Mouse (Mus musculus) right cerebral cortex, postnatal 4 days (tissue): Measurements from ENCODE around the gene Ethe1.

ENCODE experiments used
- DNase-seq: peaks from one replicate; pipeline ENCODE4 v3.0.0-alpha.2; 2022

The Ethe1 gene

GRCm38 (mm10) chr7:24587330-24588105 is at the start of gene Ethe1, which contains the start of gene Zfp575:
Gene Ethe1, plus strand, starts transcription at chr7:24587543.
Gene Zfp575, minus strand, starts transcription at chr7:24587641.
- peak; percentile 89 for DNase-seq

GRCm38 (mm10) chr7:24537591-24537990 is 49.8 kb upstream of the Ethe1 start:
- DNase-seq = no peak

GRCm38 (mm10) chr7:24538154-24538553 is 49.2 kb upstream of the Ethe1 start:
- peak; percentile 36 for DNase-seq

GRCm38 (mm10) chr7:24538701-24539100 is 48.6 kb upstream of the Ethe1 start:
- no peak for DNase-seq

DNA sequence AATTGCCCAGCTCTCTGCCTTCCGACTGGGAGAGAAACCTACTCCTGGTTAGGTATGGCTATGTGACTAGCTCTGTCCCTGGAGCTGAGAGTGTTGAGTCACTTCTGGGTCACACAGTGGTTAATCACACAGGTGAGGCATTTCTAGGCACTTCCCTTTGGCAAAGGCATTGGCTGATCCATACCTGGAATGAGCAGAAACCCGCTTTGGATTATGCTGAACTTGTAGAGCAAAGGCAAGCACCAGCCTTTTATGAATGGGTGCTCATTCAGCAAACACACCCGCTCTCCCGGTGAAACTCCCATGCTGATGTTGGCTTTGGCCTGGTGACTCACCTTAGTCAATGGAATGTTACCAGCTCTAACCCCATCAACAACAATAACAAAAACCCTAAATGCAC is 47.7 kb upstream of the Ethe1 start:
- DNase-seq = no peak

DNA sequence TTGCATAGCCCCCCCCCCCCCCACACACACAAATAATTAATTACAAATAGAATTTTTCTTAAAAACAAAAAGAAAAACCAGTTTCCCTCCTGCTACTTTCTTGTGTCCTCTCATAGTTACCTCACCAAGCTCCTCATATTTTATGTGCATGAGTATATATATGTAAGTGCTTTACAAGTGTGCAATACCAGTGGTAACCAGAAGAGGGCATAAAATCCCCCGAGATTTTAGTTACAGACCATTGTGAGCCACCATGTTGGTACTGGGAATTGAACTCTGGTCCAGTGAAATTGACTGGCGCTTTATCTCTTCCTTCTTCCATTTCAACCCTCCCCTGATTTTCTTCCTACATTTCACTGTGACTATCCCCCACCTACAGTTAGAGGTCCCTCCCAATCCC is 42.8 kb upstream of the Ethe1 start:
- DNase-seq = no peak

- no peak for DNase-seq
These were observed 41.2 kb upstream of the Ethe1 start, which contains the start of the genes Pinlyp and Xrcc1 for GRCm38 (mm10) chr7:24546068-24546614. Gene Pinlyp, minus strand, starts transcription at chr7:24546118. Gene Xrcc1, plus strand, starts transcription at chr7:24546289.

DNA sequence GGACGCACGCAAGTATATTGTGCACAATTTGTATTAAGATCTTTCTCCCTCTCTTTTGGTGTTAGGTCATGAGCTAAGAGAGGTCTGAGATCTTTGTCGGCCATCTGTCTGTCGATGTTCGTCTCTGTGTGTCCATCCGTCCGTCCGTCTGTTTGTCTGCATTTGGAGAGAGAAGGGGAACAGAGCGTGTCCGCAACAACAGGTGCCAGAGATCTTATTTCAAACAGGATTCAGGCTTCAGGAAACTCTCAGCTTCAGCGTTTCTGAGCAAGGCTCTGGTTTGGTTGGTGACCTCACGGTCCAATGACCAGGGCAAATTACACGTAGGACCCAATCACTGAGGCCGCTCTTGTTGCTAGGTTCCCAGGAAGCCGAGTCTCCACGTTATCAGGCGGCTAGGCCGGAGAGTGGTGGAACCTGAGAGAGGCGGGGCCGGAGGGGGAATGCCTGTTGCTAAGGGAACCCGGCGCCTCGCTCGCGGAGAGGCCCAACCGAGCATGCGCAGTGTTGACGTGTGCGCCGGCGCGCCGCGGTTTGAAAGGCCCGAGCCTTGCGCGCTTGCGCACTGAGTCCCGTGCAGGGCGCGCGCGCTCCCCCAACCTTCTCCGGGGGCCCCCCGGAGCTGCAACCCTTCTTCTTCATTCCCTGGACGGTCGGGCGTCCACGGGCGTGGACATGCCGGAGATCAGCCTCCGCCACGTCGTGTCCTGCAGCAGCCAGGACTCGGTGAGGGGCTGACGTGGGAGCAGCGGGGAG is 40.5 kb upstream of the Ethe1 start:
- peak; percentile 99 for DNase-seq

DNA sequence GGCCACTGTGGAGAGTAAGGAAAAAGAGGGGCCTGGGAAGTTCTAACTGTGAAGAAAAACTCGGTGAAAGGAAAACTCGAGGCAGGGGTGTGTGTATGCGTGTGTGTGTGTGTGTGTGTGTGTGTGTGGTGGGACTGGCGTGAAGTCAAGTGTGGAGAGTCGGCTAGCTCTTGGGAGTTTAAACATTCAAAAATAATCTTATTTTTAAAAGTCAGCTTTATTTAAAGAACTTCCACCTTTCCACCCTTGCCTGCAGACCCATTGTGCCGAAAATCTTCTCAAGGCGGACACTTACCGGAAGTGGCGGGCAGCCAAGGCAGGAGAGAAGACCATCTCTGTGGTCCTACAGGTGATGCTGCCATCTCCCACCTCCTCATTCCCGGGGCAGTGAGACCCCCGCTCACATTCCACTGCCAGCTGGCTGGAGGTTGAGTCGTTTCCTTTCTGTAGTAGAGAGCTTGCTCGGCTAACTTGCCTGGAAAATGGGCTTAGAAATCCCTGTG is 39.8 kb upstream of the Ethe1 start:
- DNase-seq = no peak

- no peak for DNase-seq
These were observed 35.2 kb upstream of the Ethe1 start for GRCm38 (mm10) chr7:24551985-24552759.

DNA sequence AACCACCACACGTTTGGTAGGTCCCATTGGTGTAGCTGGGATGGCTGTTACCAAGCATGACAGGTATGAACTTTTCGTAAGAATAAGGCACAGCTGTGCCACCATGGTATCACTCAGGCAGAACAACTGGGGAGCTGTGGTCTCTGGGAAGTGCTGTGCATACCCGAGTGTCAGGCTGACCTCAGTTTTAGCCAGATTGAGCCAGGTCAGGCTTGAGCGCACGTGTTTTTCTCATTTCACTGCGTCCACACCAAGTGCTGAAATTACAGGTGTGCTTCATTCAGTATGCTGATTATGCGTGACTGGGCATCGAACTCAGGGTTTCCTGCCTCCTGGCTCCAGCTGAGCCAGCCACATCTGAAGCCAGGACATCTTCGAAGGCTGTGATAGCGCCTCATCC is 31.6 kb upstream of the Ethe1 start:
- no peak for DNase-seq

DNA sequence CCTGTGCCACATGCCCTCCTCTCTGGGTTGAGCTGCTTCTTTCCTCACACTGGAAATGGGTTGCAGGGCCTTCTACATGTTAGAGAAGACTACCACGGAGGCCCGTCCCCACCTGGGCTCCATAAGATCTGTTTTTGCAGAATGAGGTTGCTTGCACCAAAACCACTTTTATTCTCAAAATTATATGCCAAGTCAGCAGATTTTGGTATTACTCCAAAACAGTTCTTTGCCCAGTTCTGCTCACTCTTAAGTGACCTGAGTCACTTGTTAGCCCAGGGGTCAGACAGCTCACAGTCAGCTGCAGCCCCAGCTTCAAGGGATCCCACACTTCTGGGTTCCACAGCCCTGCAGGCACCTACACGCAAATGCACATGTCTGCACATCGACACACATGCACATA is 25.9 kb upstream of the Ethe1 start:
- DNase-seq = no peak

DNA sequence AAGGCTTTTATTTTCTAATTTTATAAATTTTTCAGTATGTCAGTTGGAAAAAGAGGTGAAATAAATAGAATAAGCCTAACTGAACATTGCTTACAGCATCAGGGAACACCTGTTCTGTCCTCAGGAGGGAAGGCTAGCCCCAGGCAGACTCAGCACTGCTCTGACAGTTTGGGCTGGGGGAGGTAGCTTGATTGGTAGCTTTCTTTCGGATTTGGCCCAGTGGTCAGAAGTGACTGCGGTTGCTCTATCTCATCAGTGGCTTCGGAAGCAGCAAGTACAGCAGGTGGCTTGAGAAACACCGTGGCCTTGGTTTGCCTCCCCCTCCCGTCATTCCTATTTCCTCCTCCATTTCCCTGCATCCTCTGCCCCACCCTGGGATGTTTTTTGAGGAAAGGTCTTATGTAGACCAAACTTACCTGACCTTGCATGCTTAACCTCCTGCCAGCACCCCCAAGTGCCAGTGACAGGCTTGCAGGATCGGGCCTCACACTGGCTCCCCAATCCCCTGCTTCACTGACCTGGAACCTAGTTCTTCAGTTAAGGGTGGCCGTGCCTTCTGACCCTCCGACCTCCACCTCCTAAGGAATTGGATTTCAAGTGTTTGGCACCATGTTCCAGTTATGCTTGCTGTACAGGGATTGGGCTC is 24.0 kb upstream of the Ethe1 start:
- DNase-seq = no peak

DNA sequence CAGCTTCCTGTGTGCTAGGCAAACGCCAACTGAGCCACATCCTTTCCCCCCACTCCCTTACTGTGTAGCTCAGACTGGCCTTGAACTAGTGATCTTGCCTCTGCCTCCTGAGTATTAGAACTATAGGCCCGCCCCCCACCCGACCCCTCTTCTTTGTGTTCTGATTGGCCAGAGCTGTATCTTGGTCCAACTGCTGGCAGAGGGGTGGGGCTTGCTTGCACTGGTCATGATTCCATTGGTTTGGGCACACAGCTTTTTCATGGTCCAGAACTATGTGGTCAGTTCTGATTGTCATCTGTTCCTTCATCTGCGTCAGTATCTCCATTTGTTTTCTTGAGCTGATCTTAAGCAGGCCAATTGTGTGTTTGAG is 23.5 kb upstream of the Ethe1 start:
- DNase-seq = no peak

- DNase-seq = peak; percentile 71
These were observed 22.6 kb upstream of the Ethe1 start for GRCm38 (mm10) chr7:24564607-24565265.

DNA sequence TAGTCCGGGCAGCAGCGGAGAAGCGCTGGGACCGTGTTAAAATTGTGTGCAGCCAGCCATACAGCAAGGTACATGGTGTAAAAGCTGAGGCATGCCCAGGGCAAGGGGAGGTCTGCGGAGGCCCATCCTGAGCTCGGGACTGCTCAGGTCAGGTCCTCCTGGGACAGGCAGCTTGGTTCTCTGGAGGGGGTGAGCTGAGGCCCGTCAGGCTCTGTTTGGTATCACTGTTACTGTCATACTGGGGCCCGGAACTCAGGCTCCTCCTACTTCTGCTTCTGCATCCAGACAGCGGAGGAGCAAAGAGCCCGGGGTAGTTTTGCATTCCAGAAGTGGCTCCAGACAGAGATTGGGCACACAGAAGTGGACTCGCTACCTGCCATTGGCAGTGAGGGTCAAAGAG is 21.7 kb upstream of the Ethe1 start:
- DNase-seq = no peak

- DNase-seq = no peak
These were observed 21.1 kb upstream of the Ethe1 start for GRCm38 (mm10) chr7:24566206-24566605.

DNA sequence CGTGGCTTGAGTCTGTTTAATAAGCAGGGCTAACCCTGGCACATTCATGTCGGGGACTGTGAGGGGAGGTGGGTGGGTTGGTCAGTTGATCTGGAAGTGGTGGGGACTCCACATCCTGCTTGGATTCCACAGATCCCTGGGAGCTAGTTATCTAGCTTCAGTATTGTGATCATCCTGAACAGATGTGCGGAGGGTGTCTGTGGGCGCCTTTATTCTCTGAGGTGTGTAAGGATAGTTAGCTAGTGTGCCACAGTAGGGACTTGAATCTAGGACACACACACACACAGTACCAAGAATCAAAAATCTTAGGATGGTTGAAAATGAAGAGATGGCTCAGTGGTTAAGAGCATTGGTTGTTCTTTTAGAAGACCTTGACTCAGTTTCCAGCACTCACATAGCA is 18.8 kb upstream of the Ethe1 start:
- DNase-seq = no peak

DNA sequence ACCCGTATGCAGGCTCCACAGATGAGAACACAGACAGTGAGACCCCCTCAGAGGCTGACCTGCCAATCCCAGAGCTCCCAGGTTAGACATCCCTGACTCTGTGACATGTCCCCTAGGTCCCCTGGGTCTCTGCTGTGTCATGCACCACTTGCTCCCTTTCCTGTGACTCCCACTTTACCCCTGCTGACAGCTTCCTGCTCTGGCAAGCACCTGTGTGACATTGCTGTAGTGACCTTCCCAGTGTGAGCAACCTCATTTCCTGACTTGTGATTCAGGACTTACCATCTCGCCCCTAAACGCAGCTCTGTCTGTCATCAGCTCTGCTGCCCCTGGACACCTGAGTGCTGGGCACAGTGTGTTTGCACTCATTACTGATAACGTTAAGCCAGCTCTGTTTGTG is 16.3 kb upstream of the Ethe1 start:
- no peak for DNase-seq

DNA sequence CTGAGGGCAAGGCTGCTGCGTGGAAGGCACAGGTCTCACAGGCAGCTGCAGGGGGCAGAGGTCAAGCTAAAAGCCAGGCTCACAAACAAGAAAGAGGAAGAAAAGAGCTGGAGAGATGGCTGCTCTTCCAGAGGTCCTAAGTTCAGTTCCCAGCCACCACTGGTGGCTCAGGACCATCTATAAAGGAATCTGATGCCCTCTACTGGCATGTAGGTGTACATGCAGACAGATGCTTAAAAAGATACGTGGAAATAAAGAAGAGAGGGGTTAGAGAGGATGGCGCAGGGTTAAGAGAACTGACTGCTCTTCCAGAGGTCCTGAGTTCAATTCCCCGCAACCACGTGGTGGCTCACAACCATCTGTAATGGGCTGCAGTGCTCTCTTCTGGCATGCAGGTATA is 14.9 kb upstream of the Ethe1 start:
- no peak for DNase-seq

DNA sequence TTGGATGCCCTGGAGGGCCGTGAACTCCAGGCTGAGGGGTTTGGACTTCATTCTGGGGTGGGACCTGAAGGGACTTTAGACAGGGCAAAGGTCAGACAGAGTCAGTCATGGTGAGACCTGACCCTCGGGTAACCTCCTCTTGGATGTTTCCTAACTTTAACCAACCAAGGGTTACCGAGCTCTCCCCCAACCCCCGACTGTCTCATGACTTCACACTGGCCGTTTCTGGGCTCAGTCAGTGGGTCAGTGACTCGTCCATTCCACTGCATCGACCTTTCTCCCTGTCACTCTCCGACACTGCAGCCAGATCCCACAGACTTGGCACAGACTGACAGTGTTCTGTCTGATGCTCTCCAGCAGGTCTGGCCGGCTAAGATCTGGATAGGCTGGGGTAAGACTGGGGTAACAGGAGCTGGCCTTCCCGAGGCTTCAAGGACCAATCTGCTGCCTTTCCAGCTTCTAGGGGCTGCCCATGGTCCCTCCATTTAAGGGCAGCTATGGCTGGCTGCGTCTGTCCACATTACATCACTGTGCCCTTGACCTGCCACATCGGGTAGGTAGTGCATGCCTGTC is 13.0 kb upstream of the Ethe1 start:
- DNase-seq = no peak

- DNase-seq = no peak
These were observed 9.5 kb upstream of the Ethe1 start for GRCm38 (mm10) chr7:24577811-24578210.
